In genomic region chr8:80055094-80055493, GRCm38 (mm10) we compare ENCODE assay signal across 14 mouse cellular contexts. TPM values are rescaled to one million over a fixed set of nuclear protein-coding genes. Genes with fewer than 3 reads are reported as not detected.
A peak's percentile ranks its signal among the peaks of the same experiment; 100 is the strongest.
DNase-seq lines count a peak whose midpoint lies in the region; ATAC-seq and TF ChIP-seq lines count a peak whose summit lies in the region.
"Had no signal": no experiment of that assay in that cellular context is flagged by ENCODE, and none has a peak within 500 bp of the region (broad histone marks: within the 10 kb centered on the region; RNA-seq: fewer than 3 reads in every experiment).

No protein-coding gene starts in this region.

- no peak overlapping the region for H3K4me2 ChIP-seq in forebrain, embryonic 14.5 days (ENCODE audit: low read length)
- peak overlapping the region; percentile 35; the same call in 1 of the 2 replicates for H3K4me2 ChIP-seq in forebrain, postnatal 0 days (ENCODE audit: low read depth)
- H3K4me2 ChIP-seq in limb, embryonic 12.5 days, result peak overlapping the region; percentile 97
- peak overlapping the region; percentile 98 for H3K4me2 ChIP-seq in neural tube, embryonic 15.5 days

- H3K4me1 ChIP-seq in forebrain, embryonic 10.5 days, result peaks cover 51% of the 10 kb centered on the region
- peaks cover 16% of the 10 kb centered on the region for H3K4me1 ChIP-seq in forebrain, embryonic 14.5 days (ENCODE audit: control insufficient read depth, insufficient read depth, low read length)
- peaks cover 9% of the 10 kb centered on the region for H3K4me1 ChIP-seq in forebrain, postnatal 0 days (ENCODE audit: insufficient read depth)
- peaks cover 33% of the 10 kb centered on the region for H3K4me1 ChIP-seq in limb, embryonic 12.5 days (replicated peaks)
- peaks cover 34% of the 10 kb centered on the region for H3K4me1 ChIP-seq in neural tube, embryonic 15.5 days

- H3K36me3 ChIP-seq in forebrain, embryonic 10.5 days (replicated peaks), result no peaks in the 10 kb centered on the region
- no peaks in the 10 kb centered on the region for H3K36me3 ChIP-seq in forebrain, embryonic 14.5 days (ENCODE audit: control insufficient read depth, insufficient read depth, low read length)
- no peaks in the 10 kb centered on the region for H3K36me3 ChIP-seq in forebrain, postnatal 0 days (ENCODE audit: insufficient read depth)
- H3K36me3 ChIP-seq in limb, embryonic 12.5 days, result no peaks in the 10 kb centered on the region
- H3K36me3 ChIP-seq in neural tube, embryonic 15.5 days, result no peaks in the 10 kb centered on the region

- no peaks in the 10 kb centered on the region for H3K9me3 ChIP-seq in forebrain, embryonic 10.5 days
- H3K9me3 ChIP-seq in forebrain, embryonic 14.5 days (replicated peaks; ENCODE audit: control insufficient read depth, low read length), result no peaks in the 10 kb centered on the region
- H3K9me3 ChIP-seq in forebrain, postnatal 0 days (ENCODE audit: low read length), result no peaks in the 10 kb centered on the region
- H3K9me3 ChIP-seq in limb, embryonic 12.5 days, result no peaks in the 10 kb centered on the region
- no peaks in the 10 kb centered on the region for H3K9me3 ChIP-seq in neural tube, embryonic 15.5 days (replicated peaks)

- no peak for TF ChIP-seq CTCF in forebrain, postnatal 0 days (IDR thresholded peaks at IDR 0.05; ENCODE audit: low read depth)

- WGBS in forebrain, embryonic 10.5 days, result 42% methylated on average over 6 of the region's 6 CpGs
- WGBS in forebrain, embryonic 14.5 days, result 37% methylated on average over 6 of the region's 6 CpGs
- WGBS in forebrain, postnatal 0 days, result 36% methylated on average over 6 of the region's 6 CpGs
- WGBS in limb, embryonic 12.5 days, result 48% methylated on average over 6 of the region's 6 CpGs
- WGBS in neural tube, embryonic 15.5 days, result 39% methylated on average over 6 of the region's 6 CpGs

- H3K27me3 ChIP-seq in forebrain, embryonic 10.5 days (ENCODE audit: poor library complexity, severe bottlenecking), result peaks cover 99% of the 10 kb centered on the region
- H3K27me3 ChIP-seq in forebrain, embryonic 14.5 days (replicated peaks; ENCODE audit: control insufficient read depth, insufficient read depth, low read length), result peaks cover 39% of the 10 kb centered on the region
- peaks cover 27% of the 10 kb centered on the region for H3K27me3 ChIP-seq in forebrain, postnatal 0 days (ENCODE audit: insufficient read depth, low read length)
- H3K27me3 ChIP-seq in limb, embryonic 12.5 days, result peaks cover 27% of the 10 kb centered on the region
- H3K27me3 ChIP-seq in neural tube, embryonic 15.5 days (replicated peaks), result peaks cover 22% of the 10 kb centered on the region

- no peak for DNase-seq in forebrain, embryonic 10.5 days (ENCODE audit: extremely low spot score, low spot score)
- DNase-seq in forebrain, embryonic 14.5 days (ENCODE audit: low spot score), result no peak
- no peak for DNase-seq in forebrain, postnatal 0 days
- no peak for DNase-seq in left cerebral cortex, adult 18-20 months (ENCODE audit: low spot score in 2 of 2)
- no peak for DNase-seq in kidney, postnatal 36 days
- no peak for DNase-seq in cerebellum, postnatal 14 days
- DNase-seq: cerebellum, adult 8-10 months; kidney, adult 18-20 months; lung, postnatal 4 days; thymus, postnatal 25 days had no signal

- no peak for ATAC-seq in forebrain, embryonic 14.5 days
- no peak for ATAC-seq in forebrain, postnatal 0 days
- ATAC-seq in limb, embryonic 12.5 days (ENCODE audit: insufficient number of reproducible peaks, insufficient read depth, low FRiP score, low TSS enrichment, low read depth), result no peak
- no peak for ATAC-seq in neural tube, embryonic 15.5 days (ENCODE audit: low FRiP score)

- no peak overlapping the region for H3K27ac ChIP-seq in forebrain, embryonic 10.5 days
- no peak overlapping the region for H3K27ac ChIP-seq in forebrain, embryonic 14.5 days (ENCODE audit: low read depth, low read length)
- H3K27ac ChIP-seq in forebrain, postnatal 0 days (ENCODE audit: low read depth, low read length), result no peak overlapping the region
- no peak overlapping the region for H3K27ac ChIP-seq in limb, embryonic 12.5 days
- no peak overlapping the region for H3K27ac ChIP-seq in neural tube, embryonic 15.5 days (replicated peaks)

- H3K4me3 ChIP-seq in forebrain, embryonic 10.5 days, result peak overlapping the region; percentile 64
- no peak overlapping the region for H3K4me3 ChIP-seq in forebrain, embryonic 14.5 days (ENCODE audit: low read depth, low read length)
- no peak overlapping the region for H3K4me3 ChIP-seq in forebrain, postnatal 0 days (ENCODE audit: low read depth, low read length)
- H3K4me3 ChIP-seq in limb, embryonic 12.5 days (replicated peaks), result peak overlapping the region; percentile 57
- H3K4me3 ChIP-seq in neural tube, embryonic 15.5 days (replicated peaks), result peak overlapping the region; percentile 59

- H3K9ac ChIP-seq in forebrain, embryonic 14.5 days (ENCODE audit: low read length), result no peak overlapping the region
- no peak overlapping the region for H3K9ac ChIP-seq in forebrain, postnatal 0 days
- H3K9ac ChIP-seq in limb, embryonic 12.5 days (replicated peaks), result no peak overlapping the region
- no peak overlapping the region for H3K9ac ChIP-seq in neural tube, embryonic 15.5 days (replicated peaks)

RNA-seq across cellular contexts. Expression of gene Hhip, which starts 2.7 kb away (rescaled TPM):
- polyA plus RNA-seq in forebrain, embryonic 10.5 days (2016; fragmentation: Nextera tagmentation; extraction: Ambion mirVana), result 1.7 and 2.1 TPM in 2 replicates
- 0.88 and 1.2 TPM in 2 replicates for polyA plus RNA-seq in forebrain, embryonic 14.5 days (2014; fragmentation: Nextera tagmentation; extraction: Ambion mirVana)
- 2.0 and 2.5 TPM in 2 replicates for total RNA-seq in forebrain, postnatal 0 days (2014; rRNA removed)
- 1.0 and 1.8 TPM in 2 replicates for polyA plus RNA-seq in forebrain, postnatal 0 days (2015; fragmentation: Nextera tagmentation; extraction: Ambion mirVana)
- polyA plus RNA-seq in limb, embryonic 12.5 days (2016; fragmentation: Nextera tagmentation; extraction: Ambion mirVana), result 3.6 and 5.4 TPM in 2 replicates
- 5.1 and 7.2 TPM in 2 replicates for polyA plus RNA-seq in neural tube, embryonic 15.5 days (2015; fragmentation: Nextera tagmentation; extraction: Ambion mirVana)
- 1 to 10 TPM; 3.1 to 4.5 TPM for total RNA-seq in left cerebral cortex, adult 18-20 months (2021)
- total RNA-seq: heart, adult 8-10 months; MEL had no signal

Comparison
In these comparisons a context has a peak if more than half of its experiments do, and no peak if none do; other contexts are left out.
1. H3K4me3 ChIP-seq: peak in forebrain, embryonic 10.5 days (single experiment), limb, embryonic 12.5 days (single experiment) and neural tube, embryonic 15.5 days (single experiment); none in forebrain, embryonic 14.5 days (single experiment) and forebrain, postnatal 0 days (single experiment).